Mouse (Mus musculus): ENCODE data around the gene Ntsr2. TPM values are rescaled to one million over a fixed set of nuclear protein-coding genes. Genes with fewer than 3 reads are reported as not detected.
"Not testable (repeated sequence)": the region's sequence is repeated elsewhere in the genome, so short reads cannot be mapped to it uniquely, and the experiment has no call there.

Gene Ntsr2
- total RNA-seq, 1 experiment from 2014 or later, result 0.43 TPM

DNA sequence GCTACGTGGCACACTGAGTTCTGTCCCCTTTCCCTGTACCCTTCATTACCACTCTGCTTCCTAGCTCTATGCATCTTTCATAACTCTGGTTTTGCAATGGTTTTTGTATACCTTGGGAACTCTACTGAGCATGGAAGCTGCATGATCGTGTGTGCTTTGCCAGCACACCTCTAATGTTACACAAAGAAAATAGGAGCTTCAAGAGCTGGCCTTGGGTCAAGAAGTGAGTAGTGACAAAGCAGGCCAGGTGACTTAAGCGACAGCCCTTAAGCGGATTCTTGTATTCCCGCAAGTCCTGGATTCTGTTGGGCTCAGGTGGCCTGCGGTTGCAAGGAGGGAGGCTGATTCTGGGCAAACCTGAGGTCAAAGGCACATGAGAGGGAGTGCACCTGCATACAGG lies 4.9 kb upstream of the Ntsr2 start:
- DNase-seq, result no peak

DNA sequence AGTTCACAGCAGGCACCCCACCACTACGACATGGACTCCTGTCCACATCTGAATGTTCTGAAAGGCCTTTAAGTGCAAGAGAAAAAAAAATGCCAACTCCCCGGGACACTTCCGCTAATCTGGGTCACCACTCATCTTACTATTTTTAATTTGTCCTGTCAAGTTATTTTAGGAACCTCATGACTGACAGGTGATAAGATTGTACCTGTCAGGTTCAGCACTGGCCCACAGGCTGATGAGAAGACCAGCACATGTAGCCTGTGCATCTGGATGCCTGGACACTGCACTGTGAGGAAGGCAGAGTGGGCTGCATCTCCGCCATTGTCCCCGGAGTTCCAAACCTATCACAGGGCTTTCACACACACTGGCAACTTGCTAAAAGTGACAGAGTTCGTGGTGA lies 3.4 kb upstream of the Ntsr2 start:
- DNase-seq, result no peak

DNA sequence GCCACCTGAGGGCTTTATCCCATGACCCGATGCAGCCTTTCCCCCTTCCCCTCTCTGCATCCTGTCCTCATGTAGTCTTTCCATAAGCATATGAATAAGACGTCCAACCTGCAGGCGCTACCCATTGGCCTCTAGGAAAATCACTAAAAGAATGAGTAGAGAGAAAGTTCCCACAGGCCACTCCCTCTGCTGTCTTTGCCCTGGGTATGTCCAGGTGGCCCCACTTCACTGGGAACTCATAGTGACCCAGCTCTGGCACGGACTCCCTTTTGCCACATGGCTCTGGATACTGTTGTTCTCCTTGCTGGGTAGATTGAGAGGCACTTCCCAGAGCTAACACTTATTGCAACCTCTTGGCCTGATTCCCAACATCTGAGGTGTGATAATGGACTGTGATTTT lies 2.4 kb downstream of the Ntsr2 start:
- no peak for DNase-seq

DNA sequence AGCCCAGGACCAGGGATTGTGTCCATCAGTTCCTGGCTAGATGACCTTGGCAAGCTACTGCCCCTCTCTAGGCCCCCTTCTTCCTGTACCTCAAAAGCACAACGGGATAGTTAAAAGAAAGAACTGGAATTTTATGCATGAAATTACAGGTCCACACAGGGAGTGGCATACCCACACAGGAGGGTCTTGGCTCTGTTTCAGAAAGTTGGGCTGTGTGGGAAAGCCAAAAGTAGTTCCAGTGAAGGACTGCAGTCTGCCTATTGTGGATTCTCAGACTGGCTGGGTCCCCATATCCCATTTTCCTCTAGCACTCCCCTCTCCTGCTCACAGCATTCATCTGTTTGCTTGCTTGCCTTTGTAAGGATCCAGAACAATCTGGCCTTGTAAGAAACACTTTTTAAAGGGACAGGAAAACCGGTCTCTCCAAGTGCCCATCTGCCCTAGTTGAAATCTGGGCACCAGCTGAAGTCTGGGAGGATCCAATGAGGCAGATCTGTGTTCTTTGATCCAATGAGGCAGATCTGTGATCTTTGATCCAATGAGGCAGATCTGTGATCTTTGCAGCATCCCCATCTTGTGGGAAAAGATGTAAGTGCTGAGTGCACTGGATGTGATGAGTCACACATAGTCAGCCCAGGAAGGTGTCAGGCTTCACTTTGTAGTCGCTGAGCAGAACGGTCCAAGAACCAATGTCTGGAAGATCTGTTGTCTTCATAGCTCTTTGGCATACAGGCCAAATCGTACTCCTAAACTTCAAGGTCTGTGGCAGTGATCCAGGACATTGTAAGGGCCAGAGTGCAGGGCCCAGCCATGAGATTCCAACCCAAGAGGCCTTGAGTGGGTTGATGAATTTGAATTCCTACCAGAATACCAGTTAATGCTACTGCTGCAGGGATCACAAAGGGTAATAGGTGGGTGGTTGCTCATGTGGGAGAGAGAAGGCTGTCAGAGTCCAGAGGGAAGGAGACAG lies 4.0 kb downstream of the Ntsr2 start:
- DNase-seq, result no peak

DNA sequence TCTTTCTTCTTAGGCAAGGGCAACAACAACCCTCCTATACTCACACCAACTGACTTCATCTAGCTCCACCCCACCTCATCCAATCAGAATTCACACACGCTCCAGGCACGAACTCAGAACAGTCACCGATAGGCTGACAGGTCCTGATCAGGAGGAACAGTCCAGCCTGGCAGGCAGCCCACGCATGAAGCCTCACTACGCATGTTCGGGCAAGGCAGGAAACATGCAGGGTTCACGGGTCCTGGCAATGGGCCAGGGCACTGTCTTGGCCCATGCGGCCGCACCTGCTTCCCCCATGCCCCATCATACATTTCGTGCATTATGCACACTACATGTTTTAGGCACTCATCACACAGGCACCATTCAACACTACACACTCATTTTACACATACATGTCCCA lies 8.3 kb downstream of the Ntsr2 start:
- no peak for DNase-seq

DNA sequence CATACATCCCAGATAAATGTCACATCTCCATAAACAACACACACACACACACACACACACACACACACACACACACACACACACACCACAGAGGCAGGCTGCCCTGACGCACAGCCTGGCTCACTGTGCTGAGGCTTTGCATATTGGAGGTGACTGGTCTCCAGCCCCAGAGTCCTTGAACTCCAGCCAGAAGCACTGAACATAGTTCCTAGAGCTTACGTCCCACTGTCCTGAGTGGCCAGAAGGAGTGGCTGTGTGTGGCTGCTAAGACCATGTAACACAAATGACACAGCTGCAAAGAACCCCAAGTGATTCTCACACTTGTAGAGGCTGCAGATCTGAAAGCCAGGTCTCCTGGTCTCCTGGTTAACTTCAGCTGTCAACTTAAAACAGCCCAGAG lies 8.8 kb downstream of the Ntsr2 start:
- DNase-seq, result peak; percentile 61

DNA sequence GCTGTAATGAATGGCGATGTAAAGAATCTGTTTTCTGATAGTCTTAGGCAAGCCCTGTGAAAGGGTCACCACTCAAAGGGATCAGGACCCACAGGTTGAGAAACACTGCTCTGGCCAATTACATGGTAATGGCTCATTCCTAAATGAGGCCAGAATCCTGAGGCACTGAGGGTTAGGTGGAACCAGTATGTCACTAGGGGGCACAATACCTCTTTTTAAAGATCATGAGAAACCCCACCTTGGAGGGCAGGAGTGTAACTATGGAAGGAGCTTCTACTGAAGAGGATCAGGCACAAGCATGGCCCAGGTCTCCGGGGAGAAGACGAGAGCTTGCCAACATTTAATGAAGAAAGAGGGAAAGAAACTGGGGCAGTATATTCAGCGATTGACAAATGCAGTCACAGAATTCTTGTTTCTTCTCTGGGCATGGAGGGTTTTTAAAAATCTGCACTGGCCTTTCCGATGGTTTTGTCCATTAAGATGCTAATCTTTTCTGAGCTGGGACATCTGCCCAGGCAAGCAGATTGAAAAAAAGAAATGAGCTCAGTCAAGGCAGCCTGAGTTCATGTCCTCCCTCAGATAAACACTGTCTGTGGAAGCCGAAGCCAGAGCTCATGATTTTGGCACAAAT lies 9.9 kb downstream of the Ntsr2 start:
- DNase-seq, result no peak

DNA sequence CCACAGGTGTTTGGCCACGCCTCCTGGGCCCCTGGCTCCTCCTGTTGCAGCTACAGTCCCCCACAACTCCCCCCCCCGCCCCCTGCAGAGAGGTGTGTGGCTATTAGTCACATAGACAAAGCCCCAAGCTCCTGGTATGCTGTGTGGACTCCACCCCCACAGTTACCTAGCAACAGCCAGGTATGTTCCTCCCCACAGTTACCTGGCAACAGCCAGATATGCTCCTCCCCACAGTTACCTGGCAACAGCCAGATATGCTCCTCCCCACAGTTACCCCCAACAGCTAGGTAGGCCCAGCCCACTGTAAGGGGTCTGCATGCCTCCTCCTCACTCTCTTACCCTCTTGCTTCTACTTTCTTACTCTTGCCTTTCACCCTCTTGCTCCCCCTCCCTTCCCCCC lies 11.8 kb downstream of the Ntsr2 start:
- DNase-seq, result no peak

DNA sequence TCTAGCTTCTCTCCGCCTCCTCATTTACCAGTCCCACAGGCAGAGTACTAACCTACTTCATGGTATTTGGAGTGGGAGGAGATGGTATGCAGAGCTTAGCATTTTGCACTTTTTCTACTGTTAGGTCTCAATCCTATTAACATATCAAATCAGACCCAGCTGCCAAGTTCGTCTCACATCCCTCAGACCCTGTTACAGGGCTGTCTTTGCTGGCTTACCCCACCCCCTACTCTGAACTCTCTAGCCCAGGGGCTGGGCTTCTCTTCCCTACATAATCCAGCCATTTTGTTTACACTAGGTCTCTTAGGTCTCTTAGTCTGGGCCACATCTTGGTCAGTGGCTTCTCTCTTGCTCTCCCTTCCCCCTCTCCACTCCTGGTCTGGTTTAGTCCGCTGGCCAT lies 16.0 kb downstream of the Ntsr2 start:
- DNase-seq, result no peak

DNA sequence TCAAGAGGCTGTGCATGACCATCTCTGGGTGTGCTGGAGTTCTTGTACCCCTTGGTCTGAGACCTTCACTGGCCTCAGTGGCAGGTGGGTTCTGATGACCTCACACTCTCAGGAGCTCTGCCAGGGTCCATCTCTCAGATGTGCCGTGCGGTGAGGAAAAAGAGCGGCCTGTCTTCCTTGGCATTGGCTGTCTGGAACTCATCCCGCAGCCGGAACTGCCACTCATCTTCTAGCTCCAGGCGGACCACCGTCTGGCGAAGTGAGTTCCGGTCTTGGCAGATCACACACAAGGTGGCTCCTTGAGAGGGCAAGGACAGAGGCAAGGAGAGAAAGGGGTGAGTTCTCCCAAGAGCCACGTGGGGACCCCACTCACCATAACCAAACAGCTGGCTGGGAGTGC lies 19.1 kb downstream of the Ntsr2 start:
- no peak for DNase-seq

DNA sequence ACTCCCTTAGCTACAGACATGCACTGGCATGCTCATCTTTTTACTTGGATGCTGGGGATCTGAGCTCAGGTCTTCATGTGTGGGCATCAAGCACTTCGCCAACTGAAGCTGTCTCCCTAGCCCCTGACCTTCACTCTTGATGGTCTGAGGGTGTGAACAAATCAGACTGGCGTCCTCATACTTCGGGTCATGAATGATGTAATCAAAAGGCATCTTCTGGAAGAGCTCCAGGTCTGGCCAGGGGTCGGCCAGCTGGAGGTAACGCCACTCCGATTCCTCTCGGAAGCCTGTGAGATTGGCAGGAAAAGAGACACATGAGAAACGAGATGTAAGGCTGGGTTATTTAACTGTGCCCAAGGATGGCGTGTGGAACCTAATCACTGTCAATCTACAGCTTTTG lies 37.4 kb downstream of the Ntsr2 start:
- DNase-seq, result no peak

DNA sequence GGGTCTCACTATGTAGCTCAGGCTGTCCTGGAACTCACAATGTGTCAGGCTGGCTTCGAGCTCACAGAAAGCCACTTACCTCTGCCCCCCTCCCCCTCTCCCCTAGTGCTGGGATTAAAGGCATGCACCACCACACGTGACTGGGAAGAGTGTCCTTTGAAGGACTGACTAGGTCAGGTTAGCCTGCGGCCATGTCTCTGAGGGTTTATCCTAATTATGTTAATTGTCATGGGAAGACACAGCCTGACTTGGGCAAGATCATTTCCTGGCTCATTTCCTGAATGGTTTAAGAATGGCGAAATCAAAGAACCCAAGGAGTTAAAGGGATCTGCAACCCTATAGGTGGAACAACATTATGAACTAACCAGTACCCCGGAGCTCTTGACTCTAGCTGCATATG lies 41.6 kb downstream of the Ntsr2 start:
- DNase-seq, result no peak

DNA sequence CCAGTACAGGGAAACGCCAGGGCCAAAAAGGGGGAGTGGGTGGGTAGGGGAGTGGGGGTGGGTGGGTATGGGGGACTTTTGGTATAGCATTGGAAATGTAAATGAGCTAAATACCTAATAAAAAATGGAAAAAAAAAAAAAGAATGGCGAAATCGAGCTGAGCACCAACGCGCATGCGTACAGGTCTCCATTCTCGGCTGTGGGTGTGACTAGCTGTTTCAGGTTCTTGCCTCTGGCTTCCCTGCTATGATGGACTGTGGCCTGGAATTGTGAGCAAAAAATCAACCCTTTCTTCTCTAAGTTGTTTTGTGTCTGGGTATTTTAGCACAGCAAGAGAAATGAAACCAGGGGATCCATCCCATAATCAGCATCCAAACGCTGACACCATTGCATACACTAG lies 42.1 kb downstream of the Ntsr2 start:
- DNase-seq, result not testable (repeated sequence)

DNA sequence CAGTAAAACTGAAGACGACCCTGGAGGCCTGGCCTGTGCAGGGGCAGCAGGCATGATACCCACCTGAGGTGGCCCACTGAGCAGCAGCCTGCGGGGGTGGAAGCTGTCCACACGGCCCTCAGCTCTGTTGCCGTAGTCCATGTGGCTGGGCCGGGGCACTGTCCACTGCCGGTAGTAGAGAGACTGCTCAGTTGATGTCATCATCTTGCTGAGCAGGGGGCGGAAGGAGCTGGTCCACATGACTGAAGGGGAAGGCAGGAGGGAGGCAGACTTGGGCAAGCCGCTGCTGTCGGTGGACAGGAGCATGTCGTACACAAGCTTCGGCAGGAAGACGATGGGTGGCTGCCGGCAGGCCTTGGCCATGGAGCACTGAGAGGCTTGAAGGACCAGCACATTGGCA lies 43.0 kb downstream of the Ntsr2 start:
- DNase-seq, result no peak

DNA sequence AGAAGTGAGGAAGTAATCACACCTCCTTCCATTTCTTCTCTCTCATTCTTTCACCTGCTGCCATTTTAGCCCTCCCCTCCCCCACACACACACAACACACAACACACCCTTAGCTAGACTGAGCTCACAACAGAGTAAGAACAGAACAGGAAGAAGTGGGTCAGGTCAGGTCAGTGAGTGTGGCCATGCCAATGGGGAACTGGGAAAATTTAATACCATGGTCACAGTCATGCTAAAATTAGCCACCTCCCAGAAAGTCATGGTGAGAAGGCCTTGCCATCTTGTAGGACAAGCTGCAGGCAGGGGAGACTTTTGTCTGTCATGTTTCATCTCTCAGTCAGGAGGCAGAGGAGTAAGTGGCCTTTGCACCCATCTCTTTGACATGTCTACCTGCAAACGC lies 45.5 kb downstream of the Ntsr2 start:
- no peak for DNase-seq

Other genes starting within 250 kb of the Ntsr2 start
- gene Lpin1, start 42.4 kb upstream of the Ntsr2 start, total RNA-seq (2021), result 53.1 and 72.2 TPM in 2 replicates
- 33.2 and 43.0 TPM in 2 replicates for gene Greb1, start 147.5 kb downstream of the Ntsr2 start, total RNA-seq (2021)
- gene E2f6, start 157.6 kb downstream of the Ntsr2 start, total RNA-seq (2021), result 39.1 and 46.5 TPM in 2 replicates
- gene Rock2, start 241.5 kb downstream of the Ntsr2 start, total RNA-seq (2021), result 82.9 and 88.5 TPM in 2 replicates